Mouse (Mus musculus) embryo, embryonic 9.5 days (tissue): ENCODE results near the gene Polr3gl.

ENCODE experiments used
- DNase-seq: peaks from one replicate; pipeline ENCODE4 v3.0.0-alpha.2; 2017; ENCODE audit errors: extremely low spot score

The Polr3gl gene

GRCm38 (mm10) chr3:96598156-96599068, 4.4 kb upstream of the Polr3gl start:
- DNase-seq: peak; percentile 81

- DNase-seq: peak; percentile 64
Observed at GRCm38 (mm10) chr3:96597435-96597891, 3.5 kb upstream of the Polr3gl start.

GRCm38 (mm10) chr3:96596855-96597254, 2.9 kb upstream of the Polr3gl start:
- no peak for DNase-seq

- DNase-seq: no peak
Observed at GRCm38 (mm10) chr3:96596228-96596707, 2.3 kb upstream of the Polr3gl start, which contains the start of gene Ankrd34a. TSS of gene Ankrd34a (plus strand) at chr3:96596636.

- no peak for DNase-seq
Observed at GRCm38 (mm10) chr3:96595661-96596060, 1.7 kb upstream of the Polr3gl start.

- DNase-seq: no peak
Observed at GRCm38 (mm10) chr3:96594851-96595250, 870 bp upstream of the Polr3gl start.

GRCm38 (mm10) chr3:96593374-96593773, 607 bp downstream of the Polr3gl start:
- no peak for DNase-seq

GRCm38 (mm10) chr3:96590657-96591056, 3.3 kb downstream of the Polr3gl start:
- no peak for DNase-seq

- DNase-seq: no peak
Observed at GRCm38 (mm10) chr3:96583386-96583785, 10.6 kb downstream of the Polr3gl start.

- DNase-seq: no peak
Observed at GRCm38 (mm10) chr3:96581771-96582515, 12.0 kb downstream of the Polr3gl start.

- no peak for DNase-seq
Observed at GRCm38 (mm10) chr3:96581141-96581540, 12.8 kb downstream of the Polr3gl start.

GRCm38 (mm10) chr3:96579885-96580454, 14.0 kb downstream of the Polr3gl start:
- DNase-seq: peak; percentile 90

- no peak for DNase-seq
Observed at GRCm38 (mm10) chr3:96579239-96579750, 14.7 kb downstream of the Polr3gl start.

- DNase-seq: no peak
Observed at GRCm38 (mm10) chr3:96578561-96579238, 15.3 kb downstream of the Polr3gl start.

GRCm38 (mm10) chr3:96577566-96577965, 16.4 kb downstream of the Polr3gl start:
- DNase-seq: no peak

- DNase-seq: peak; percentile 79
Observed at GRCm38 (mm10) chr3:96576690-96577541, 17.1 kb downstream of the Polr3gl start, which contains the start of gene Gm16253. TSS of gene Gm16253 (plus strand) at chr3:96576984.

- no peak for DNase-seq
Observed at GRCm38 (mm10) chr3:96576005-96576658, 17.8 kb downstream of the Polr3gl start.

GRCm38 (mm10) chr3:96575272-96575984, 18.6 kb downstream of the Polr3gl start:
- no peak for DNase-seq
